Mouse (Mus musculus) Muller cell, postnatal 12 days (primary cell): Measurements from ENCODE around the gene Tcf25.
A peak's percentile ranks its signal among the peaks of the same experiment; 100 is the strongest.

Source experiments
- DNase-seq: peaks from one replicate; pipeline ENCODE4 v3.0.0-alpha.2; 2015; ENCODE audit errors: inconsistent ontology term

Tcf25 gene

DNA sequence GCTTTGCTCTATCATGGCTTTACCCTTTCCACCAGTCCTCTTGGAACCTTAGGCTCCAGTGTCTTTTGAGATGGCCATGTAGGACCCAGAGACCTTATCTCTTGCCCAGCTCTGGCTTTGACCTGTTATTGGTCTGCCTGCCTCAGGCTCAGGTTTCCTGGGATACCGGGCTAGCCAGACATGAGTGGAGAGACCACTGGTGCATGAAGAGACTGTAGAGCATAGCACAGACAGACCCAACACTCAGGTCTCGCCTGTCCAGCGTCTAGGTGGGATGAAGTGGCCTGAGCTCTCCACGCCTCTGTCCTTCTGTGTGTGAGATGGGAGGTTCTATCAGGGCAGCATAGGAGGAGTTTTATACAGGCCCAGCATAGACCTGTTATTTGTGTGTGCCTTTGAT lies 24.5 kb upstream of the Tcf25 start:
- no peak for DNase-seq

- DNase-seq: no peak
Observed at GRCm38 (mm10) chr8:123352118-123352517, 21.4 kb upstream of the Tcf25 start.

DNA sequence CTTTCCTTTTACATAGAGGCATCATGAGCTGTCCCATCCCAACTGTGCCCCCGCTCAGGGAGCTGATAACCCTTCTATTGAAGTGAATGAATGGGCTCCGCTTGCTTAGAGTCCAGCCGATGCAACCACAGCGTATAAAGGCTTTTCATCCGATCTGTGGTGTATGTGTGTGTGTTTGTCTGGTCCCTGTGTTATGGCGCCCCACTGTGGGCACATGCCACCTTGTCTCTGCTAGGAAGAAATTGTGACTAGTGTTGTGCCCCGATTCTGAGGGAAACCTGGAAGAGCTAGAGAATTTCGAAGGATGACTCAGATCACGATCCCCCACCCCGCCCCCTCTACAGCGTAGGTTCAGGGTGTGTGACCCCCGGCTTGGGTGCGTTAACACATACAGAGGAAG lies 20.8 kb upstream of the Tcf25 start:
- DNase-seq: peak; percentile 69

DNA sequence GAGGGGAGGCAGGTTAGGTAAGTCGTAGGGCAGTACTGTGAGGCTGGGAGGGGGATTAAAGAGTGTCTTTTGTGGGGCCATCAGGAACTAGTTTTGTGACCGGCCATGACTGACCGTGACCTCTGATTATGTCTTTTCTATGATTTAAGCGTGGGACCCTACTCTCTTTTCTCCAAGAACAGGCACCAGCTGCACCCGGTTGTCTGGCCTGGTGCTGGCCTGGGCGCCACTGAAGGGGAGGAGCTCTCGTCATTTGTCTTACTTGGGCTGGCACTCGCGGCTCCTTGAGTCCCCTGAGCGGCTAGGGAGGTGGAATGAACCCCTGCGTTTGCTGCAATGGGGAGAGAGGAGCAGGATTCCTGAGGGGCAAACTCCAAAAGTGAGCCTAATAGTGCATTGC lies 20.3 kb upstream of the Tcf25 start:
- no peak for DNase-seq

DNA sequence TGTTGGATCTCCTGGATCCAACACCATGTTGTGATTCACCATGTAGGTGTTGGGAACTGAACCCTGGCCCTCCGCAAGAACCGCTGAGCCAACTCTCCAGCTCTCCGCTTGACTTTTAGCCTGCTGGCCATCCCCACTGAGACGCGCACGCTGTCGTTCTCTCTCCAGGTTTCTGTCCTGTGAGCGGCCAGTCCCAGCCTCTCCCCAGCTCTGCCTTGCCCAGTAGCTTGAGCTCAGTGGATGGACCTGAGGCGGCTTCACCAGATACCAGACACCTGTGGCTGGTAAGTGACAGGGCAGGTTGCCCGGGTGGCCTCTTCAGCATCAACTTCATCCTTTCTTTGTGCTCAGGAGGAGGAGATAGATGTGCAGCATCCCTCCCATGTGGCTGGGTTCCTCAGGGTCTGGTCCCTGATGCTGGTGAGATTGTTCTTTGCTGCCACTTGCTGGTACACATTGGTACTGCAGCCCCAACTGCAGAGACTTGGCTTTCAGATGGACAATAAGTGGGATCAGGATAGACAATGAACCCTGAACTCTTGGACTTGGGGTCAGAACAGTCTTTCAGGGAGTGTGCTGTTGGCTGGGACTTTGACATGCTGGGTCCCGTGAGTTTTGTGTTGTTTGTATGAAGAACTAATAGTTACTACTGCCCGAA lies 12.3 kb upstream of the Tcf25 start:
- DNase-seq: peak; percentile 60

DNA sequence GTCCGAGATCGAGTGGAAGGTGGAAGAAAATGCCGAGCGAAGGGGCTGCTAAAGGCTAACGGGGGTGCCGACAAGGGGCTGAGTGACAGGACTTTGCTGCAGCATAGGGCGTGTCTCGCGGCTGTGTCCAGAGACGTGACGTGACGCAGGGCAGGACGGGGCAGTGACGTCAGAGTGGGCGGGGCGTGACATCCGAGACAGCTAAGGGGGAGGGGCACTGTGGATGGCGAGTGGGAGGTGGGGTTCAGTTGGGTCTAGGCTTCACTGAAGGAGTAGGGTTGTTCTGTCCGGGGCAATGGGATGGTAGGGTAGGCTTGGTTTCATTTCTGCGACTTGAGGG lies 656 bp downstream of the Tcf25 start:
- peak; percentile 95 for DNase-seq

GRCm38 (mm10) chr8:123375701-123376100 lies 2.1 kb downstream of the Tcf25 start:
- DNase-seq: no peak

GRCm38 (mm10) chr8:123376106-123376505 lies 2.6 kb downstream of the Tcf25 start:
- no peak for DNase-seq

GRCm38 (mm10) chr8:123381711-123382110 lies 8.2 kb downstream of the Tcf25 start:
- DNase-seq: no peak

GRCm38 (mm10) chr8:123382516-123382915 lies 9.0 kb downstream of the Tcf25 start:
- no peak for DNase-seq

DNA sequence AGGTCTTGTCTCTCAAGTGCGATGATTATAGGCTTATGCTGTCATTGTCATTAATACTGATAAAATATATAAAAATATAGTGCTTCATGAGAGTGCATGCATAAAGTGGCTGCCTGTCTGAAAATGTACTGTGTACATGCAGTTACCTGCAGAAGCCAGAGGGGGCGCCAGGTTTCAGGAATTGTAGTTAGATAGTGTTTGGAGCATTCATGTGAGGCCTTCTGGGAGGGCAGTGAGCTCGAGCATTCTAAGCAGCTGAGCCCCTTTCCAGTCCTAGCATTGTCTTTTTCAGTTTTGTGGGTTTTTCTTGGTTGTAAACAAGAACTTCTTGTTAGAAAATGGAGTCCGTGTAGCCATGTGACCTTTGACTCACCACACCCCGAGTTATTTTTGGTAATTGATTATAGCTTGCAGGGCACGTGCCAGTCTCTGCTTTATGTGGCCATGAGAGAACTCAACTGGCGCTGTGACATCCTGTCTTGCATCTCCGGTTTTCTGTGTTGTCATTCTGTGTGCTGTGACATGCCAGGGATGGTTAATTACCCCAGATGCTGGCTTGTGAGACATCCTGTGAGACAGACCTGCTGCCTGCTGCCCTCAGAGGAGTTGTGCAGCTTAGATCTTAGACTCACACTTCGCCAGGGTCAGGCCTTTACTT lies 11.5 kb downstream of the Tcf25 start:
- peak; percentile 19 for DNase-seq

GRCm38 (mm10) chr8:123387041-123387440 lies 13.5 kb downstream of the Tcf25 start:
- no peak for DNase-seq

DNA sequence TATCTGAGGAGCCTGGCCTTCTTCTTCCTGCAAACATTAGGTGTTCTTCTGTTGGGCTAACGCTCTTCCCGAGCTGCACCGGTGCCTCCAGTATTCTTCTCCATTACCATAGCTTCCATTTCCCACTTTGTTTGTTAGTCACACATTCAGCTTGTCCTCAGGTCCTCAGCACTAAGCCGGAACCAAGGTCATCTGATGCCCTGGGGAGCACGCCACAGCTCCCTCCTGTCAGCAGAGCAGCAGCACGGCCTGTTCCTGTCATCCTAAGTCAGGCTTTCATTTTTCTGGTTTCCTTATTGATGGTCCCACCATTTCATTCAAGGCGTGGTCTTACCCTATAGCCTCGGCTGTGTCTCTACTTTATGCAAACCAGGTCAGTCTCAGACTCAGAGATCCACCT lies 14.2 kb downstream of the Tcf25 start:
- DNase-seq: no peak

- no peak for DNase-seq
Observed at GRCm38 (mm10) chr8:123389026-123389425, 15.5 kb downstream of the Tcf25 start.

DNA sequence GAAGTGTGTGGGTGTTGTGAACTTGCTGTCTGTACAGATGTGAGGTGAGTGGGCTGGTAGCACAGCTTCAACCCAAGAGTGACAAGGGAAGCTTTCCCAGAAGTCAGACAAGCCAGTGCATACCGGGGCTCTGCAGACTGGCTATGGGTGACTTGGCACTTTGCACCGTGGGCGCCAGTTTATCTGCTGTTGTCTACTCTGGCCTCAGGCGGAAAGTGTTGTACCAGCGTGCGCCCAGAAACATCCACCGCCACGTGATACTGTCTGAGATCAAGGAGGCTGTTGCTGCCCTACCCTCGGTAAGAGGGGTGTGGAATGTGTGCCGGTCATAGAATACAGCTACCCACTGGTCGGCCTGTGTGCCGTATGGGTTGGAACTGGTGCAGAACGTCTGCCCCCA lies 24.8 kb downstream of the Tcf25 start:
- no peak for DNase-seq

DNA sequence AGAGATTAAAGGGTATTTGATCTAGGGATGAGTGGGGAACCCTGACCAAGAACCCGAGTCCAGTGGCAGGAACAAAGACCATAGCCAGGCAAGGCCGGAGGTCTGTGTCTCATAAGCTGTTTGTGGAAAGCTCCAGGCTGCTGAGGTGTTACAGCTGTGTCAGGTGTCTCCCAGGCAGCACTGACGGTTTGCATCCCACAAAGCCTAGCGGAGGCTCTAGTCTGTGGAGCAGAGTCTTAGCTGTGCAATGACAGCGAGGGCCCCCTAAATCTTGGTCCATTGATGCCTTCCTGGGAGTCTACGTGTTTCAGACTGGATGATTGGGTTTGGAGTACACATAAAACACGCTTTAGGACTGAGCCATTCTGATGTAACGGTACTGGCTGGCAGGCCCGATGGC lies 28.4 kb downstream of the Tcf25 start:
- no peak for DNase-seq

- DNase-seq: no peak
Observed at GRCm38 (mm10) chr8:123402730-123403326, 29.3 kb downstream of the Tcf25 start.

DNA sequence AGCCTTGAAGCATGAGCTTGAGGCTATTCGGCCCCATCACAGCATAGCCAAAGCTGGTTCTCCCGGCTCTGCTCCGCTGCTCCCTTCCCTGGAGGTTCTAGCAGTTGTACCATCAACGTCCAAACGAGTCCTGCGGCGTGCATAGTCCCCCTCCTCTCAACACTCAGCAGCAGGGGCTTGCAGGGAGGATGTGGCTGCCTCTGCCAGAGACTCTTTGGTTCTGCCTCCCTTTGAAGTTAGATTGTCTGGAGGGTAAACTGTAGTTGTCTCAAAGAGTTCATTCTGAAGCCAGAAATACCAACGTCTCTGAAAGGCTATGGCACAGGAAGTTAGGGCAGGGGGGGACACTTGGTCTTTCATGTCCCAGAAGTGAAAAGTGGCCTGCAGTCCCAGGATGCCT lies 31.0 kb downstream of the Tcf25 start:
- DNase-seq: no peak

GRCm38 (mm10) chr8:123406786-123407185 lies 33.2 kb downstream of the Tcf25 start, which contains the start of gene Mc1r:
Gene Mc1r, plus strand, starts transcription at chr8:123407107.
- DNase-seq: peak; percentile 40

- DNase-seq: no peak
Observed at GRCm38 (mm10) chr8:123407612-123408011, 34.1 kb downstream of the Tcf25 start.

GRCm38 (mm10) chr8:123408586-123409544 lies 35.3 kb downstream of the Tcf25 start:
- peak; percentile 25 for DNase-seq

DNA sequence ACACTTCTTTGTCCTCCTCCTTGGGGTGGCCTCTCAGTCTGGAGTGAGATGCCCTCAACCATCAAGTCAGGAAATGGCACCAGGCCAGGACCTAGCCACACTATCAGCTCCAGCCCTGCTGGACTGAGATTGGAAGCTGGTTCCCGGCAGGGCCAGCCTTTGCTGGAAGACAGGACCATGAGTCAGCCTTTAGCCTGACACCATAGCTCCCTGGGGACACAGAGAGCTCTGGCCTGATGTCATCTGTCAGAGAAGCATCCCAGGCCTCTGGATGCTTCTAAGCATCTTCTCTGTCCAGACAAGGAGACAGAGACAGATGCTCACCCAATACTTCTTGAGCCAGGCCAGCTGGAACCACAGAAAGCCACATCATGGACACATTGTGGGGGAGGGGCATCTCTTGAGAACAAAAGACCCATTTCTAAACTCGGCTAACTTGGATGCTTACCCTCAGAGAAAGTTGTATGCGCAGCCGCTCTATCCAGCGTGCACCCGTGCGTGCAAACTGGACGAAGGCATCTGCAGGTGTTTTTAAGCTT lies 36.6 kb downstream of the Tcf25 start:
- DNase-seq: peak; percentile 80
